Mouse (Mus musculus) limb, embryonic 14.5 days (tissue): ENCODE measurements around the gene Klhl24. TPM values are rescaled to one million over a fixed set of nuclear protein-coding genes. Genes with fewer than 3 reads are reported as not detected.

Source experiments
- ATAC-seq: fragments of 200-750 bp; cut with Nextera tagmentation; 2 replicates; pipeline ENCODE4 v1.8.0; 2017; ENCODE audit warnings: low read depth, moderate number of reproducible peaks, moderate TSS enrichment; ENCODE audit not compliant: low FRiP score
- DNase-seq: peaks from one replicate; pipeline ENCODE4 v3.0.0-alpha.2; 2015; ENCODE audit warnings: low spot score
- H3K27ac ChIP-seq: fragments of 300-500 bp; sonication (generic); replicated peaks from 2 replicates; pipeline ENCODE4 v1.5.1; 2014; ENCODE audit warnings: low read depth, mild to moderate bottlenecking, low read length, moderate library complexity, mixed read lengths
- H3K27me3 ChIP-seq: fragments of 300-500 bp; sonication (generic); 2 replicates; pipeline ENCODE4 v1.6.1; 2014; ENCODE audit warnings: low read length, mixed read lengths; ENCODE audit not compliant: control insufficient read depth, insufficient read depth
- H3K36me3 ChIP-seq: fragments of 300-500 bp; sonication (generic); 2 replicates; pipeline ENCODE4 v1.6.1; 2014; ENCODE audit warnings: mild to moderate bottlenecking, low read length, moderate library complexity, mixed read lengths; ENCODE audit not compliant: control insufficient read depth, insufficient read depth
- H3K4me1 ChIP-seq: fragments of 300-500 bp; sonication (generic); 2 replicates; pipeline ENCODE4 v1.6.1; 2014; ENCODE audit warnings: antibody characterized with exemption, low read length, mixed read lengths; ENCODE audit not compliant: control insufficient read depth, insufficient read depth
- H3K4me2 ChIP-seq: fragments of 300-500 bp; sonication (generic); replicated peaks from 2 replicates; pipeline ENCODE4 v1.6.1; 2014; ENCODE audit warnings: low read depth, mild to moderate bottlenecking, low read length, moderate library complexity; ENCODE audit not compliant: severe bottlenecking
- H3K4me3 ChIP-seq: fragments of 300-500 bp; sonication (generic); replicated peaks from 2 replicates; pipeline ENCODE4 v1.5.1; 2014; ENCODE audit warnings: low read length
- H3K9ac ChIP-seq: fragments of 300-500 bp; sonication (generic); 2 replicates; pipeline ENCODE4 v1.6.1; 2014; ENCODE audit warnings: mild to moderate bottlenecking, low read depth, low read length, moderate library complexity; ENCODE audit not compliant: severe bottlenecking
- H3K9me3 ChIP-seq: fragments of 300-500 bp; sonication (generic); 2 replicates; pipeline ENCODE4 v1.6.1; 2016; ENCODE audit warnings: low read length; ENCODE audit not compliant: control insufficient read depth
- POLR2A ChIP-seq: fragments of 200-500 bp; IDR thresholded peaks from 2 replicates; pipeline ENCODE4 v1.8.0; 2012; ENCODE audit warnings: inconsistent platforms, mild to moderate bottlenecking, moderate library complexity, borderline replicate concordance; ENCODE audit not compliant: insufficient read depth, insufficient read length; ENCODE audit errors: extremely low read depth
- WGBS: fragments of 180-500 bp; shearing (Covaris S2); extraction: QIAGEN DNeasy Blood & Tissue Kit; methylation state at CpG from one replicate; pipeline ENCODE4 v1.1.7; 2014; 5-methylcytosine and 5-hydroxymethylcytosine counted together
- polyA plus RNA-seq, 2 experiments: library from polyadenylated mRNA; depleted of rRNA in 1 of 2; stranded (reverse) in 1 of 2; unstranded in 1 of 2; fragments of >200 nt; fragmentation: Nextera tagmentation in 1 of 2; extraction: Ambion mirVana in 1 of 2; gene quantifications; 2 replicates each; pipeline versions ENCODE4 v1.2.1 to v1.2.3; 2012 to 2014

Klhl24 gene
- polyA plus RNA-seq, 2 experiments, result 14.9 to 26.6 TPM

GRCm38 (mm10) chr16:20169471-20170106 is 72.2 kb downstream of the Klhl24 start:
- no peak for DNase-seq
- H3K4me2 ChIP-seq, result no peak overlapping the region
- H3K27me3 ChIP-seq, result no peaks in the 10 kb centered on the region
- H3K4me1 ChIP-seq, result no peaks in the 10 kb centered on the region
- peaks cover 10% of the 10 kb centered on the region for H3K9me3 ChIP-seq
- no peak for TF ChIP-seq POLR2A
- no peak for ATAC-seq
- WGBS, result 81% methylated on average over 3 of the region's 3 CpGs
- H3K27ac ChIP-seq, result no peak overlapping the region
- H3K36me3 ChIP-seq, result peaks cover 90% of the 10 kb centered on the region
- H3K9ac ChIP-seq, result no peak overlapping the region
- no peak overlapping the region for H3K4me3 ChIP-seq

Other genes starting within 250 kb of the Klhl24 start
- gene Klhl6, start 114.5 kb upstream of the Klhl24 start, polyA plus RNA-seq (2012; rRNA removed), result 4.2 and 4.4 TPM in 2 replicates
- 6.6 and 7.5 TPM in 2 replicates for gene Klhl6, start 114.5 kb upstream of the Klhl24 start, polyA plus RNA-seq (2014; fragmentation: Nextera tagmentation; extraction: Ambion mirVana)
- gene Yeats2, start 43.5 kb downstream of the Klhl24 start, polyA plus RNA-seq (2012; rRNA removed), result 75.3 and 98.1 TPM in 2 replicates
- gene Yeats2, start 43.5 kb downstream of the Klhl24 start, polyA plus RNA-seq (2014; fragmentation: Nextera tagmentation; extraction: Ambion mirVana), result 31.3 and 40.5 TPM in 2 replicates
- gene Map6d1, start 143.8 kb downstream of the Klhl24 start, polyA plus RNA-seq (2012; rRNA removed), result 1.4 and 1.9 TPM in 2 replicates
- gene Map6d1, start 143.8 kb downstream of the Klhl24 start, polyA plus RNA-seq (2014; fragmentation: Nextera tagmentation; extraction: Ambion mirVana), result 0.44 and 1.2 TPM in 2 replicates
- 54.4 and 69.0 TPM in 2 replicates for gene Parl, start 204.8 kb downstream of the Klhl24 start, polyA plus RNA-seq (2012; rRNA removed)
- 85.7 and 89.8 TPM in 2 replicates for gene Parl, start 204.8 kb downstream of the Klhl24 start, polyA plus RNA-seq (2014; fragmentation: Nextera tagmentation; extraction: Ambion mirVana)
- gene Cyp2ab1, start 227.9 kb downstream of the Klhl24 start, polyA plus RNA-seq (2012; rRNA removed), result 0.10 and 0.24 TPM in 2 replicates
- gene Cyp2ab1, start 227.9 kb downstream of the Klhl24 start, polyA plus RNA-seq (2014; fragmentation: Nextera tagmentation; extraction: Ambion mirVana), result 0.08 TPM in 1 of 2 replicates, not detected in the other